Mouse (Mus musculus): ENCODE measurements around the gene Mgp.
"Not testable (repeated sequence)": the region's sequence is repeated elsewhere in the genome, so short reads cannot be mapped to it uniquely, and the experiment has no call there.

Mgp gene

GRCm38 (mm10) chr6:136897789-136898188 lies 22.2 kb upstream of the Mgp start:
- DNase-seq (ENCODE audit: low spot score), result no peak

DNA sequence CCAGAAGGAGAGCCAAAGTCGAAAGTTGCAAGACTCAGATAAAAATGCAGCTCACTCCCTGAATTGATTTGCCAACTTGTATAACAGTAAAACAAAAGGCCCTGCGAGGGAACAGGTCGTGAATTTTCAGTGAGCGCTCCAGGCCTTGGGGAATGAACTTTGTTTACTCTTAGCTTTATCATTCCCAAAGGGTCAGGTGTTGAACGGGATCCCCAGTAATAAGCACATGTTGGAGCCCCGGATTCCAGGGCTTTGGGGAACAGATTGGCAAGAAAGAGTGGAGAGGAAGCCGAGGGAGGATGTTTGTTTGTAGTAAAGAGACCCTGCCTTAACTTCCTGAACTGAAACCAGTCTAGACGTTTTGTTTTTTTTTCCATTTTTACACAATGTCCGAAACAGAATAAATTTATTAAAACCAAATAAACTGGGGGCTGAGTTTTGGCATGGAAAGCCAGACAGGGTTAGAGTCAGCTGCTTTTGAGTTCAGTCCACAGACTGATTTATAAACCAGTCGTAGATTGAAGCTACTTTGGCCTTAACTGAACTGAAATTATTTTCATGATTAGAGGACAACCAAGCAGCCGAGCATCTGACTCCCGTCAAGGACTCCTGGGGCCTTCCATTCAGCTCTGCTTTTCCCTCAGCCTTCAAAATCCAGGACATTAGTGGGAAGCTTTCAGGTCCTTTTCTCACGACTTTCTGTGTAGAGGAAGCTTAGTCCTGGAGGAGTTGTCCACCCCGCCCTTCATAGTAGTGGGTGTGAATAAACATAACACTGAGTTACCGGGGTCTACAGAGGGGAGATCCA lies 19.1 kb upstream of the Mgp start:
- DNase-seq (ENCODE audit: low spot score), result no peak

DNA sequence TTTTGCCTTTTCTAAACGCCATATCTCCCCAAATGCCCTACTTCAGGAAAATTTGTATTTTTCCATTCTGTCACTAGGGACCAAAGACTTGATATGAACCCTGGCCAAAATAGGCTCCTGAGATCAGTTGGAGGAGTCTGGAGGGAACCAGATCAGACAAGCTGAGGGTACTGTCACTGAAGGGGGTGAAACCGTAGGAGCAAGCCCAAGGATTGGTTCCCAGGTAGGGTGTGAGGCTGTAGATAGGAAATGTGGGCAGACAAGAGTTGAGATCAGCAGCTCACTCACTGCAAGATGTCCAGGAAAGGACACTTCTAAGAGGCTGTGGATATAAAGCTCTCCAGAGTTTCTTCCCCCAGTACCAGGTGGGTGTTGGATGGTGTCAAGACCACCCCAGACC lies 16.4 kb upstream of the Mgp start:
- DNase-seq (ENCODE audit: low spot score), result no peak

- no peak for DNase-seq (ENCODE audit: low spot score)
Measured at GRCm38 (mm10) chr6:136889554-136889953, 13.9 kb upstream of the Mgp start.

DNA sequence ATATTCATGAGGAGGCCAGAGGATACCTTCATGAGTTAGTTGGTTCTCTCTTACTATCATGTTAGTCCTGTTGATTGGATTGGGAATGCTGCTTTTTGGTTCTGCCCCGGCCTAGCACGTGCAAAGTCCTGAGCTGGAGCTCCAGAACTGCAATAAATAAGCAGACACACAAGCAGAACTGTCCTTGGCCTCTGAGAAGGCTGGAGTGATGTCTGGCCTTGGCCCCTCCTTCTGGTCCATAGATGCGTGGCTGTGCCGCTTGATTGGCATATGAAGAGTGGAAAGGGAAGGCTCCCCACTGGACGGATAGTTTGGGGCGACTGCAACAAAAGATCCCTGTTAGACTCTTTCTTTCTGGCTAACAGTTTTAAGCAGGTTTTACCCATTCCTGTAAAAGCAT lies 13.4 kb upstream of the Mgp start:
- DNase-seq (ENCODE audit: low spot score), result no peak

DNA sequence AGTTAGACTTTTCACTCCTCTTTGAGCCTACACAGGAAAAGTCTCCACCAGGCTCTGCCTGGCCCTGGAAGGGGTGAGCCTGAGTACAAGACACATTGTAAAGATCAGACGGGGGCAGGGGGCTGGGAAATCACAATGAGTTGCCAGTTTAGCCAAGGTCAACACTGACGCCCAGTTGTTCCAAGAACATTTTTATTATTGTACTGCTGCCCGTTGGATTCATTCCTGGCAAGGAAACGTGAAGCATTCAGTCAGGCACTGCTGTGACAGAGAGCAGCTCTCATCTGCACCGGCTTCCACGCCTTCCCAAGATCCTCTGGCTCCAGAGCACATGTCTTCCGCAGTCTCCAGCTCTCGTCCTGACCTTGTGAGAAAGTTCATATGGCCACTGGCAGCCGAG lies 12.2 kb upstream of the Mgp start:
- DNase-seq (ENCODE audit: low spot score), result no peak

- DNase-seq (ENCODE audit: low spot score), result not testable (repeated sequence)
Measured at GRCm38 (mm10) chr6:136884766-136885165, 9.1 kb upstream of the Mgp start.

- no peak for DNase-seq (ENCODE audit: low spot score)
Measured at GRCm38 (mm10) chr6:136883961-136884360, 8.3 kb upstream of the Mgp start.

- DNase-seq (ENCODE audit: low spot score), result no peak
Measured at GRCm38 (mm10) chr6:136883431-136883915, 7.8 kb upstream of the Mgp start.

- DNase-seq (ENCODE audit: low spot score), result no peak
Measured at GRCm38 (mm10) chr6:136881678-136882077, 6.1 kb upstream of the Mgp start.

GRCm38 (mm10) chr6:136874599-136874998 lies 1.0 kb downstream of the Mgp start:
- DNase-seq (ENCODE audit: low spot score), result no peak

DNA sequence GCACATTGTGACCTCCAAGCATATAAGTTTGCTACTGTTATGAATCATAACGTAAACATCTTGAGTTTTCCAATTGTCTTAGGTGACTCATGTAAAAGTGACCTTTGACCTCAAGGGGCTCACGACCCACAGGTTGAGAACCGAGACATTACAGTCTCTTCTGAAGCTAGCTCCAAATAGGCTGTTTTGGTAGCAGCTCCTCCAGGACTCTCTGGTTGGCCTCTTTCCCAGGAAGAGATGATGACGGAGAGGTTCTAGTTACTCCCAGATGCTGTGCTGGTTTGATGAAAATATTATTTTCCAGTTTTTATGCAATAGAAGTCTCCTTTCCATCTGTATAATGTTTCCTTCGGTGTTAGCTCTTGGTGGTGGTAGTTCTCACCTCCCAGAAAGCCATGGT lies 6.7 kb downstream of the Mgp start:
- no peak for DNase-seq (ENCODE audit: low spot score)

DNA sequence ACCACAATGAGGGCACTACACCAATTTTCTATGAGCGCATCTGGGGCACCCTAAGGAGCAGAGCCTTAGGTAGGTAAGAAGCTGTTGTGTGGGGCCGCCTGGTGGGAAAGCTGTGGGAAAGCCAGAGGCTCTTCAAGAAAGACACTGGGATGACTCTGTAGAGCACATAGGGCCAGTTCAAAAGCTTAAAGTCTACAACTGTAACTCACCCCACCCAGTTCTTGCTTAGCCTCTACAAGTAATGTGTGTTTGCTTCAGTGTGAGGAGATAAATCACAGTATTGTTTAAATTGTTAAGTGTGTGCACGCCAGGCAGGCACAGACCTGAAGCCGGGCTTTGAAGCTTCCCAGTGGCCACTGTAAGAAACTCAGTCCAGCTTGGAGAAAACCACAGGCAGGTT lies 9.5 kb downstream of the Mgp start:
- no peak for DNase-seq (ENCODE audit: low spot score)

GRCm38 (mm10) chr6:136865360-136865759 lies 10.3 kb downstream of the Mgp start:
- DNase-seq (ENCODE audit: low spot score), result no peak

DNA sequence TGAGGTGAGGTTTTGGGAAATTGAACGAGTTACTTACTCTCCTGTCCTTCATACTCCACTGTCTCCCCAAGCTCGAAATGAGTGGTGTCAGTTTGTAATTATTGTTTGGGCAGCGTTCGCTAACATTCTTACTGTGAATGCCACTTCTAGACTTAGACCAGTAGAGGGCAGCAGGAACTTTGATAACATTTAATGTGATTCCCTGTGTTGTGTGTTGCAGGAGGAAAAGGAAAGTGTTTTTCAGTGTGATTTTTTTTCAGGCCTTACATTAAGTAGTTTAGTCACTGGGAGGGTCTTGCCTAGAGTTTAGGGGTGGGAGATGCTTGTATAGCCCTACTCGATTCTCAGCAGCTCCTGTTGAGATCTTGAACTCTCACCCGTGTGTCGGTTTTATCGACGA lies 14.6 kb downstream of the Mgp start:
- DNase-seq (ENCODE audit: low spot score), result peak; percentile 84

GRCm38 (mm10) chr6:136858420-136858819 lies 17.2 kb downstream of the Mgp start:
- DNase-seq (ENCODE audit: low spot score), result no peak

- peak; percentile 25 for DNase-seq (ENCODE audit: low spot score)
Measured at GRCm38 (mm10) chr6:136857873-136858260, 17.8 kb downstream of the Mgp start.

GRCm38 (mm10) chr6:136857186-136857872 lies 18.3 kb downstream of the Mgp start, which contains the start of gene Art4:
Art4 (minus strand) TSS chr6:136857733.
- DNase-seq (ENCODE audit: low spot score), result peak; percentile 56

- peak; percentile 25 for DNase-seq (ENCODE audit: low spot score)
Measured at GRCm38 (mm10) chr6:136856071-136856636, 19.5 kb downstream of the Mgp start.

DNA sequence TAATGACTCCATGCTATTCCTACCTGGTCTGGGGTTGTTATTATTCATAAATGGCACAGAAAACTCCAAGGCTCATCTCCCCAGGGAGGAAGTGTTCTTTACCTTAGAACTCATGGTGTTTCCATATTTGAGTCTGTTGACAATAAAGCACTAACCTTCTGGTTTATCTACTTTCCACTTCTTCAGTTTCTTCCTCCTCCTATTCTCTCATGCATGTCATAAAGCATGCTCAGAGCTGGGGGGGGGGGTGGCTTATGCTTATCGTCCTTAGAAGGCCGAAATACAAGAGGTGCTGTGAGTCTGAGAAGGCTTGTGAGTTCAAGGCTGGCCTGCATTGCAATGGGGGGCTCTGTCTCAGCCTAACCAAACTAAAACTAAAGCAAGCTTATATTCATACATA lies 20.4 kb downstream of the Mgp start:
- DNase-seq (ENCODE audit: low spot score), result no peak

- DNase-seq (ENCODE audit: low spot score), result no peak
Measured at GRCm38 (mm10) chr6:136854361-136854781, 21.3 kb downstream of the Mgp start.

- DNase-seq (ENCODE audit: low spot score), result peak; percentile 60
Measured at GRCm38 (mm10) chr6:136852762-136853161, 22.9 kb downstream of the Mgp start.

DNA sequence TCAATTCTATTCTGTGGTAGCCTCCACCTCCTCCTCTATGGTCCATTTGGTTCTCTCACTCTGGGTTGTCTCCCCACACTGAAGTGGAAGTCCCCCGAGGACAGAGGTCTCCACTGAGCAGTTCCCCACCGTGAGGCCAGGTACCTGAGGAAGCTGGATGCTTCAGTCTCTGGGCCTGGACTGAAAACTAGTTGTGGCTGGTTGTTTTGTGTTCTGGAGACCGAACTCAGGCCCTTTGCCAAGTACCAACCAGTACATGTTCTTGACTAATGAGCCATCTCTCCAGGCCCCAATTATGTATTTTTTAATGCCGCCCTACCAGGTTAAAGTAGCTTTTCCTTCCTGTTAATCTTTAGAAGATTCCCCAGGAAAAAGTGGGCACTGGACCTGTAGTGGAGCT lies 23.3 kb downstream of the Mgp start:
- DNase-seq (ENCODE audit: low spot score), result no peak
